Mouse (Mus musculus) small intestine, adult 2 months (tissue): ENCODE results near the gene Lect2. TPM values are rescaled to one million over a fixed set of nuclear protein-coding genes. Genes with fewer than 3 reads are reported as not detected.
A peak's percentile ranks its signal among the peaks of the same experiment; 100 is the strongest.

ENCODE experiments used
- H3K27ac ChIP-seq: fragments of 200-500 bp; 2 replicates; pipeline ENCODE4 v1.5.1; 2012; ENCODE audit warnings: low read depth, low read length, control low read depth, inconsistent platforms; ENCODE audit not compliant: insufficient read depth
- H3K27me3 ChIP-seq: fragments of 200-500 bp; 2 replicates; pipeline ENCODE4 v1.6.1; 2012; ENCODE audit warnings: mild to moderate bottlenecking, moderate library complexity, low read length, inconsistent platforms; ENCODE audit not compliant: control insufficient read depth, insufficient read depth
- H3K36me3 ChIP-seq: fragments of 200-500 bp; 2 replicates; pipeline ENCODE4 v1.6.1; 2012; ENCODE audit warnings: mild to moderate bottlenecking, low read length, control low read depth, inconsistent platforms; ENCODE audit not compliant: control insufficient read depth, insufficient read depth
- H3K4me1 ChIP-seq: fragments of 200-500 bp; 2 replicates; pipeline ENCODE4 v1.6.1; 2012; ENCODE audit warnings: low read length, inconsistent platforms, mixed read lengths; ENCODE audit not compliant: control insufficient read depth, insufficient read depth, insufficient read length
- H3K4me3 ChIP-seq: fragments of 200-500 bp; 2 replicates; pipeline ENCODE4 v1.5.1; 2012; ENCODE audit warnings: low read depth, mild to moderate bottlenecking, control low read depth, inconsistent platforms, low read length, moderate library complexity
- CTCF ChIP-seq: fragments of 200-500 bp; IDR thresholded peaks from 2 replicates; pipeline ENCODE4 v1.5.1; 2012; ENCODE audit warnings: low read depth, mild to moderate bottlenecking, control low read depth, inconsistent platforms, low read length, moderate library complexity, mixed read lengths; ENCODE audit not compliant: insufficient replicate concordance, insufficient read length; ENCODE audit errors: extremely low read depth
- POLR2A ChIP-seq: fragments of 200-500 bp; IDR thresholded peaks from 2 replicates; pipeline ENCODE4 v1.6.1; 2012; ENCODE audit warnings: low read depth, mild to moderate bottlenecking, control low read depth, inconsistent platforms, low read length, moderate library complexity
- WGBS: fragments of 180-500 bp; shearing (Covaris S2); methylation state at CpG from one replicate; pipeline ENCODE4 v1.1.7; 2018; 5-methylcytosine and 5-hydroxymethylcytosine counted together
- polyA plus RNA-seq: library from polyadenylated mRNA; depleted of rRNA; stranded (reverse); fragments of >200 nt; gene quantifications from 2 replicates; pipeline ENCODE4 v1.2.3, GENCODE M21; 2012

The Lect2 gene
- polyA plus RNA-seq, 1 experiment = 2.5 TPM

DNA sequence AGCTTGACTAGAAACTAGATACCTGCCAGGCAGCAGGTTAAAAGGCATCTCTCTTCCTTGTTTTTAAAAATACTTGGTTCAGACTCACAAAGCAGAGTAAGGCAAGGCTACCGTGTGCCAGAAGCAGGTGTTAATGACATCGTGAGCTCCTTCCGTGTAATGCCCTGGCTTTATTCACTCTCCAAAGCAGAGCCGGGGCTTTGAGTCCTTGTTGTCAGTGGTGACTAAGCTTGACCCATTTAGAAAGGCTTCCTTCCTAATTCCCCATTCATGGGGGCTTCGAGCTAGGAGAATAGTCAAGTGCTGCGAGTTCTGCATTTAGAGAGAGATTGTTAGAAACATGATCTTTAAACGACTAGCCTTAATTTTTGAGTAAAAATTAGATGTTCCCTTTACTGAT is 31.5 kb downstream of the Lect2 start:
- no peak overlapping the region for H3K4me3 ChIP-seq
- WGBS = 50% methylated on average over 7 of the region's 7 CpGs

GRCm38 (mm10) chr13:56516311-56516710 is 32.0 kb downstream of the Lect2 start:
- WGBS = 71% methylated on average over 4 of the region's 4 CpGs
- Histone ChIP-seq H3K4me1 (no peaks in the 10 kb centered on the region), H3K27me3 (no peaks in the 10 kb centered on the region), H3K4me3 (no peak overlapping the region), H3K36me3 (no peaks in the 10 kb centered on the region), H3K27ac (no peak overlapping the region)
- TF ChIP-seq CTCF = no peak
- TF ChIP-seq POLR2A = no peak

More for the DNA sequence above, 31.5 kb downstream of the Lect2 start:
- Histone ChIP-seq H3K36me3 (no peaks in the 10 kb centered on the region), H3K27ac (no peak overlapping the region), H3K27me3 (no peaks in the 10 kb centered on the region), H3K4me1 (peaks cover 2% of the 10 kb centered on the region; the same call in 1 of the 2 replicates)
- TF ChIP-seq POLR2A (no peak), CTCF (no peak)

- TF ChIP-seq CTCF (no peak), POLR2A (no peak)
- H3K4me1 ChIP-seq = no peaks in the 10 kb centered on the region
- no peaks in the 10 kb centered on the region for H3K27me3 ChIP-seq
- H3K27ac ChIP-seq = no peak overlapping the region
- H3K4me3 ChIP-seq = no peak overlapping the region
- H3K36me3 ChIP-seq = no peaks in the 10 kb centered on the region
Measured at GRCm38 (mm10) chr13:56513595-56513994, 34.7 kb downstream of the Lect2 start.

GRCm38 (mm10) chr13:56509796-56510195 is 38.5 kb downstream of the Lect2 start:
- 76% methylated on average over 2 of the region's 2 CpGs for WGBS
- Histone ChIP-seq H3K27me3 (no peaks in the 10 kb centered on the region), H3K4me3 (no peak overlapping the region), H3K27ac (no peak overlapping the region), H3K36me3 (no peaks in the 10 kb centered on the region), H3K4me1 (no peaks in the 10 kb centered on the region)
- TF ChIP-seq CTCF (no peak), POLR2A (no peak)

DNA sequence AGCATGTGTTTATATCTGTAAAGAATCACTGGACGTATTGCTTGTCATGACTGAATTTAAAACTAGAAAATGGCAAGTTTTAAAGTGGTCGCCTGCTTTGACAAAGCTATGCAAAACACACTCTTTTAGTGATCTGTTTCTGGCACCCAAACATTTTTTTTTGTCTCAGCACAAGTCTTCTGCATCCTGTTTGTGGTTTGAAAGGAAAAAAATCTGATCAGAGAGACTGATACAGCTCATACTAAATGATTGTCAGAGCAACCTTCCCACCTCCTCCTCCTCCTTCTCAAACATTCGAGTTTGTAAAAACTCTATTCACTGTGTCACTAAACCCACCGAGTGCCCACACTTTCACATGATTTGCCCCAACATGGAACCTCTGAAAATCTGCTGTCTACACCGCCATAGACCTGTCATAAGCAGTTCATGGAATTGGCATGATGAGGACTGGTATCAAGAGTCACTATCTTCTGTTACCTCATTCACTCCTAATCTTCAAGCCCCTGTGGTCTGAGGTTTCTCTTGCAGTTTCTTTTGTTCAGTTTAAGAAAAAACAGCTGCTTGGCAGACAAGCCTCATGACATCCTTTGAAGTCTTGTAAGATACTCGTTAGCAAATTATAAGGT is 41.3 kb downstream of the Lect2 start:
- Histone ChIP-seq H3K4me1 (no peaks in the 10 kb centered on the region), H3K36me3 (no peaks in the 10 kb centered on the region), H3K4me3 (no peak overlapping the region), H3K27ac (no peak overlapping the region), H3K27me3 (no peaks in the 10 kb centered on the region)
- TF ChIP-seq CTCF (no peak), POLR2A (no peak)
- 66% methylated on average over 6 of the region's 6 CpGs for WGBS

DNA sequence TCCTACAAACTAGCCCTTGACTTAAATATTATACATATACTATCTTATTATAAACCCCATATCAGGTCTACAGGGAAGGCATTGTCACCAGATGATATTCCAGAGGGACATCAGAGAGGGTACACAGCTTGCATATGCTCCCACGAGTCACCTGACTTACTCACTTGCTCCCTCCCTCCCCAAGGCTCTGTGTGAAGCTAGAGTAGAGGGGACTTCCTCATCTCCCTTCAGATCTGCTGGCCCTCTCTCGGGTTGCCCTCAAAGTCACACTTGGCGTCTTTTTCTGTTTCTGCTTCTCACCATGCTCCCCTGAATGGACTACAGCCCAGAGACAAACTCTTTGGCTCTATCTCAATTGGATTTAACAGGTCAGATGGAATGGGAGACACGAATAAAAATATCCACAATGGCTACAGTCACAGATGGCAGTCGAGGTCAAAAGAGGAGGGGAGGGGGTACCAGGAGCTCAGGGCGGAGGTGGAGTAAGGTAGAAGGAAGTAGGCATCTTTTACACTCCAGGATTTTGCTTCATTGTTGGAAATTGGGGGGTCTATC is 46.4 kb downstream of the Lect2 start:
- no peaks in the 10 kb centered on the region for H3K27me3 ChIP-seq
- no peaks in the 10 kb centered on the region for H3K4me1 ChIP-seq
- 62% methylated on average over 6 of the region's 6 CpGs for WGBS
- TF ChIP-seq POLR2A (no peak), CTCF (no peak)
- no peak overlapping the region for H3K4me3 ChIP-seq
- H3K36me3 ChIP-seq = no peaks in the 10 kb centered on the region
- H3K27ac ChIP-seq = no peak overlapping the region

DNA sequence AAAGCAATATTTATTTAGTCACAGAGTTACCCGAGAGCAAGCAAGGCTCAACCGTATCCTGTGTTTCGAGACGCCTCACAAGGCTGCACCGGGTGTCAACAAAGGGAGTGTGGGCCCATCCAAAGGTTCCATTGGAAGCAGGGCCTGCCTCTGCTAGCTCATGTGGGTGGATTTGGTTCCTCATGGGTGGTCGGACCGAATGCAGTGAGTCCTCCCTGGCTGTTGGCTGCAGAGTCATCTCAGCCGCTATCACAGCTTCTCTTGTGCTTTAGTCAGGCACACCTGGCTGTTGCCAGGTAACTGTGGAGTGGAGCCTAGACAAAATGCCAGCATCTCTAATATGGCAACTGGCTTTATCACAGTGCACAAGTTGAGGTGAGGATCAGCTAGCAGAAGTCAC is 47.7 kb downstream of the Lect2 start:
- H3K4me3 ChIP-seq = no peak overlapping the region
- WGBS = 83% methylated on average over 8 of the region's 8 CpGs
- H3K36me3 ChIP-seq = no peaks in the 10 kb centered on the region
- H3K27ac ChIP-seq = no peak overlapping the region
- TF ChIP-seq POLR2A = no peak
- no peak for TF ChIP-seq CTCF
- no peaks in the 10 kb centered on the region for H3K27me3 ChIP-seq
- no peaks in the 10 kb centered on the region for H3K4me1 ChIP-seq

DNA sequence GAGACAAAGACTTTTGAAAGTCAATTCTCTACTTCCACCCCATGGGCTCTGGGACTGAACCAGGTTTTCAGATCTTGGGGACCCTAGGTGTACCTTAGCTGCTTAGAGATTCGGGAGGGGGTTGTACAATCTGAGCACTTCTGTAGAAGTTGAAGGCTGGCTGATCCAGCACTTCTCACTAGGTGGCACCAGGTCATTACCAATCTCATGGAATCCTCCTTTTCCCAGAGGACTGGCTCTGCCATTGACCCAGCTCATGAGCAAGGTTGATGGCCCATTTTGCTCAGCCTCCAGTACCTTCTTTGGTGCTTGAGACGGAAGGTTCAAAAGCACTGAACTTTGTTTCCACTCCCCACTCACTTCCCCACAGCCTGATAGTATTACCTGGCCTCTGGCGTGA is 48.2 kb downstream of the Lect2 start:
- TF ChIP-seq POLR2A = no peak
- TF ChIP-seq CTCF = peak; percentile 32; the same call in 1 of the 2 replicates

More for the DNA sequence above, 48.2 kb downstream of the Lect2 start:
- Histone ChIP-seq H3K27me3 (no peaks in the 10 kb centered on the region), H3K4me3 (no peak overlapping the region), H3K27ac (no peak overlapping the region), H3K4me1 (no peaks in the 10 kb centered on the region), H3K36me3 (no peaks in the 10 kb centered on the region)
- 61% methylated on average over 3 of the region's 3 CpGs for WGBS
